Mouse (Mus musculus) liver, embryonic 15.5 days (tissue): ENCODE results near the gene Pacrg. TPM values are rescaled to one million over a fixed set of nuclear protein-coding genes. Genes with fewer than 3 reads are reported as not detected.

Experiments
- ATAC-seq: fragments of 200-750 bp; cut with Nextera tagmentation; 2 replicates; pipeline ENCODE4 v1.8.0; 2017; ENCODE audit warnings: moderate number of reproducible peaks, mild to moderate bottlenecking, moderate library complexity; ENCODE audit not compliant: insufficient read depth
- H3K27ac ChIP-seq: fragments of 300-500 bp; sonication (generic); replicated peaks from 2 replicates; pipeline ENCODE4 v1.5.1; 2015; ENCODE audit warnings: mild to moderate bottlenecking, inconsistent platforms
- H3K27me3 ChIP-seq: fragments of 300-500 bp; sonication (generic); 2 replicates; pipeline ENCODE4 v1.6.1; 2015; ENCODE audit warnings: mild to moderate bottlenecking, inconsistent platforms
- H3K36me3 ChIP-seq: fragments of 300-500 bp; sonication (generic); replicated peaks from 2 replicates; pipeline ENCODE4 v1.6.1; 2015; ENCODE audit warnings: moderate library complexity, mild to moderate bottlenecking, inconsistent platforms
- H3K4me1 ChIP-seq: fragments of 300-500 bp; sonication (generic); replicated peaks from 2 replicates; pipeline ENCODE4 v1.6.1; 2015; ENCODE audit warnings: inconsistent platforms
- H3K4me2 ChIP-seq: fragments of 300-500 bp; sonication (generic); 2 replicates; pipeline ENCODE4 v1.6.1; 2015; ENCODE audit warnings: moderate library complexity, mild to moderate bottlenecking, inconsistent platforms
- H3K4me3 ChIP-seq: fragments of 300-500 bp; sonication (generic); replicated peaks from 2 replicates; pipeline ENCODE4 v1.5.1; 2015; ENCODE audit warnings: mild to moderate bottlenecking, inconsistent platforms
- H3K9ac ChIP-seq: fragments of 300-500 bp; sonication (generic); 2 replicates; pipeline ENCODE4 v1.6.1; 2015; ENCODE audit warnings: moderate library complexity, mild to moderate bottlenecking, inconsistent platforms
- H3K9me3 ChIP-seq: fragments of 300-500 bp; sonication (generic); replicated peaks from 2 replicates; pipeline ENCODE4 v1.6.1; 2016; ENCODE audit warnings: inconsistent platforms
- WGBS: fragments of 180-500 bp; shearing (Covaris S2); methylation state at CpG from one replicate; pipeline ENCODE4 v1.1.7; 2015; ENCODE audit warnings: mixed read lengths; ENCODE audit not compliant: insufficient replicate concordance; 5-methylcytosine and 5-hydroxymethylcytosine counted together
- polyA plus RNA-seq: library from polyadenylated mRNA; unstranded; fragments of >200 nt; fragmentation: Nextera tagmentation; extraction: Ambion mirVana; gene quantifications from 2 replicates; pipeline ENCODE4 v1.2.1, GENCODE M21; 2015

Gene Pacrg
- polyA plus RNA-seq, 1 experiment from 2014 or later: not detected

DNA sequence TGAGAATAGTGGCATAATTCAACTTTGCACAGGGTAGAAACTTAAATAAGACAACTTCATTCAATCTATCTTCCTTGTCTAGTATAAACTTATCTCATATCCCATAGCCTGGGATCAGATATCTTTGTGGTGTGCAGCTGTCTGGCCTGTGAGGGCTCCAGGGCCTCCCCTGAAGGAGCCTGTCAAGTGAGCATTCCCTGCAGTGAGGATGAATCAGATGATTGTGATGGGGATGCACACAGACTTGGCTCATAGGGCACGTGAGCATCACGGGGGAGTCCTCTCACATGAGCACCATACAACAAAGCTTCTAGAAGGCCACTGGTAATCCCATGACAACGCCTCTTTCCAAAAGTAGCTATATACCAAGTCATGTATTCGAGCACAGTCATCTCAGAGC, 291.1 kb downstream of the Pacrg start:
- WGBS: 58% methylated on average over 4 of the region's 4 CpGs

GRCm38 (mm10) chr17:10540772-10541171, 299.3 kb downstream of the Pacrg start:
- H3K27ac ChIP-seq: no peak overlapping the region
- H3K9me3 ChIP-seq: no peaks in the 10 kb centered on the region
- WGBS: 19% methylated on average over 2 of the region's 2 CpGs
- H3K4me3 ChIP-seq: no peak overlapping the region
- ATAC-seq: no peak
- H3K4me2 ChIP-seq: no peak overlapping the region
- no peaks in the 10 kb centered on the region for H3K4me1 ChIP-seq
- H3K27me3 ChIP-seq: no peaks in the 10 kb centered on the region
- no peak overlapping the region for H3K9ac ChIP-seq
- H3K36me3 ChIP-seq: no peaks in the 10 kb centered on the region

More for the DNA sequence above, 291.1 kb downstream of the Pacrg start:
- Histone ChIP-seq H3K4me1 (no peaks in the 10 kb centered on the region), H3K27ac (no peak overlapping the region), H3K36me3 (no peaks in the 10 kb centered on the region), H3K9ac (no peak overlapping the region), H3K27me3 (no peaks in the 10 kb centered on the region), H3K4me3 (no peak overlapping the region), H3K4me2 (no peak overlapping the region), H3K9me3 (no peaks in the 10 kb centered on the region)
- no peak for ATAC-seq

DNA sequence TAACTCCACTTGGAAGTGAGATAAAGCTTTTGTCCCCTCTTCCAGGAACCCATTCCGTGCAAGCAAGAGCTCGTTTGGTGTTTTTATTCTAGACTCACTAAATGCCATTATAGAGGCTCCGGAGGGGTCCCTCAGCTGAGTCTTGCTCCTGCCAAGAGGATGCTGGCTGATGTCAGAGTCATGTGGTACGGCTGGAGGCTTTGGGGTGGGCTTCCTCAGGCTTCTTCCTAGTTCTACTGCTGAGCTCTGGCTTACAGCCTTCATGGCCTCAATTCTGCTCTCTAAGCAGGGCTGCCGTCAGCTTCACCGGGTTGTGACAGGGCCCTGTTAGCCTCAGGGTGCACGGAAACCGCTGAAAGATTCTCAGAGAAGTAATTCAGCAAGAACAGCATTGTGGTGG, 305.9 kb downstream of the Pacrg start:
- no peak overlapping the region for H3K4me2 ChIP-seq
- no peak for ATAC-seq
- no peaks in the 10 kb centered on the region for H3K4me1 ChIP-seq
- H3K9me3 ChIP-seq: no peaks in the 10 kb centered on the region
- H3K27me3 ChIP-seq: no peaks in the 10 kb centered on the region
- no peak overlapping the region for H3K9ac ChIP-seq
- no peaks in the 10 kb centered on the region for H3K36me3 ChIP-seq
- no peak overlapping the region for H3K27ac ChIP-seq
- H3K4me3 ChIP-seq: no peak overlapping the region
- 63% methylated on average over 8 of the region's 8 CpGs for WGBS

DNA sequence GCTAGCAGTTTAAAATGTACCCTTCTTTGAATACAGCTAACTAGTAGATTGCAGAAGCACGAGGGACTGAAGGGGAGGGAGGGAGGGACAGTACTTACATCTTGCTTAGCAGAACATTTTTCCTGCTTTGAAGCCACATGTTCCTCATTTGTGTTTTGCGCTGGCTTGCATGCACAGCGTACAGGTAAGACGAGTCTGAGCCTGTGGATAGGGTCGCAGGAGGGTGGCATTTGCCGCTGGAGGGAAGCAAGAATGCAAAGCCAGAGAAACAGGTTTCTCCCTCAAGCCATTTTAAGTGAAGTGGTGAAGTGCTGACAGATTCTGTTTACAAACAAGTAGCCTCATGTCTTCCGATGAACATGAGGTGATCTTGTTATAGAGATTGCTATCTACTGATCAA, 306.6 kb downstream of the Pacrg start:
- no peak for ATAC-seq
- 33% methylated on average over 7 of the region's 7 CpGs for WGBS
- no peak overlapping the region for H3K4me2 ChIP-seq
- no peaks in the 10 kb centered on the region for H3K27me3 ChIP-seq
- no peaks in the 10 kb centered on the region for H3K9me3 ChIP-seq
- H3K9ac ChIP-seq: no peak overlapping the region
- H3K4me1 ChIP-seq: no peaks in the 10 kb centered on the region
- no peak overlapping the region for H3K4me3 ChIP-seq
- no peaks in the 10 kb centered on the region for H3K36me3 ChIP-seq
- no peak overlapping the region for H3K27ac ChIP-seq

DNA sequence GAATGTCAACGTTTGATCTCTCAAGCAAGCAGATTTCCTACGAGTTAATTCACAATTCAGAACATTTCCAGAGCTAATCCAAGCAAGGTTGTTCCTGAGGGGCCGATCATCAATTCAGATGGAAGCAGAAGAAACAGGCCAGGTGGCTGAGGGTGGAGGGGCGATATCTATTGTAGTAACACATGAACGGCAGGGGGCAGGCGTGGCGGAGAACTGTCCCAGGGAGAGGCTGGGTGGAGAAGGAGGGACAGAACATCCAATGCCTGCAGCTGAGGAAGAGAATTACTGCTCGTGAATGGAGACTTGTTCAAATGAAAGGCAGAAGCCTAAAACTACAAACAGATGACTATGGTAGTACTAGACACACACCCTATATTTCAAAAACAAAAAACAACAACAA, 309.1 kb downstream of the Pacrg start:
- Histone ChIP-seq H3K9me3 (no peaks in the 10 kb centered on the region), H3K4me2 (no peak overlapping the region), H3K36me3 (no peaks in the 10 kb centered on the region), H3K4me1 (no peaks in the 10 kb centered on the region), H3K27ac (no peak overlapping the region), H3K4me3 (no peak overlapping the region), H3K27me3 (no peaks in the 10 kb centered on the region), H3K9ac (no peak overlapping the region)
- 30% methylated on average over 8 of the region's 8 CpGs for WGBS
- no peak for ATAC-seq

- Histone ChIP-seq H3K27me3 (no peaks in the 10 kb centered on the region), H3K27ac (no peak overlapping the region), H3K9ac (no peak overlapping the region), H3K4me1 (no peaks in the 10 kb centered on the region), H3K36me3 (no peaks in the 10 kb centered on the region), H3K9me3 (no peaks in the 10 kb centered on the region), H3K4me2 (no peak overlapping the region), H3K4me3 (no peak overlapping the region)
- ATAC-seq: no peak
- 54% methylated on average over 3 of the region's 3 CpGs for WGBS
Measured at GRCm38 (mm10) chr17:10529329-10529955, 310.7 kb downstream of the Pacrg start.

DNA sequence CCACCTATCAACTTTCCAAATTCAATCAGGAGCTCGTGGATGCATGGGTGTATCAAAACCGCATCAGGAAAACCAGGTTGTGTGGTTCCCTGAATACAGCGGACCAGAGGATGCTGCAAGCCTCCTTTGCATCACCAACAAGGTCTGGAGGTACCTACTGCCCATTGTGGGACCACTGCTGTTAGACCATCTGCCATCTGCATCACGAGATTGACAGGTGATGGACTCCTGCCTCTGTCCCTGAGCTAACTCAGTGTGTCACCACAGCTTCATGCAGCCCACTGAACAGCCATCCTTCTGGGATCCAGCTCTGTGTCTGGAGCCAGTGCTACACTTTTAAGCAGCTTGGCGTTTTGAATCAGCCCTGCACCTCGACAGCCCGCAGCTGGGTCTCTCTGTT, 318.8 kb downstream of the Pacrg start:
- H3K4me2 ChIP-seq: no peak overlapping the region
- no peaks in the 10 kb centered on the region for H3K4me1 ChIP-seq
- no peaks in the 10 kb centered on the region for H3K36me3 ChIP-seq
- no peak overlapping the region for H3K9ac ChIP-seq
- H3K27me3 ChIP-seq: no peaks in the 10 kb centered on the region
- H3K4me3 ChIP-seq: no peak overlapping the region
- 56% methylated on average over 7 of the region's 7 CpGs for WGBS
- no peak for ATAC-seq
- no peak overlapping the region for H3K27ac ChIP-seq
- H3K9me3 ChIP-seq: no peaks in the 10 kb centered on the region

- no peaks in the 10 kb centered on the region for H3K27me3 ChIP-seq
- WGBS: 51% methylated on average over 11 of the region's 11 CpGs
- no peak overlapping the region for H3K4me3 ChIP-seq
- ATAC-seq: no peak
- H3K9ac ChIP-seq: no peak overlapping the region
- H3K4me1 ChIP-seq: no peaks in the 10 kb centered on the region
- H3K27ac ChIP-seq: no peak overlapping the region
- H3K9me3 ChIP-seq: no peaks in the 10 kb centered on the region
- no peak overlapping the region for H3K4me2 ChIP-seq
- H3K36me3 ChIP-seq: no peaks in the 10 kb centered on the region
Measured at GRCm38 (mm10) chr17:10519506-10520155, 320.5 kb downstream of the Pacrg start.

DNA sequence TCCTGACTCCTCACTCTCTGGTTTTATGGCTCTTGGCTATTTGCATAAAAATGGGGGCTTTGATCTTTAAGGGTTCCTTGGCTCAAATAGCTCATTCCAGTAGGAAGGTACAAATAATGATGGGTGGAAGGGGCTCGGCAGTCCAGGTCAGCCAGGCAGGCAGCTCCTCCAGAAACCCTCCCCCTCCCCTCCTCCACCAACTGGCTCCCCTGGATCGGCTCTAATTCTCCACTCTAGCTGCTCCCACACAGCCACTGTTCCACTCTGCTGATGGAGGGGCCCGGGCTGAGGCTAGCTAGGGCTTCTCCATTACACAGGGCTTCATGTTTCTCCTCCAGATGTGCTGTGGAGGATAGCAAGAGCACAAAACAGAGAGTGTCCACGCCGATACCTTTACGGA, 325.3 kb downstream of the Pacrg start:
- Histone ChIP-seq H3K4me3 (no peak overlapping the region), H3K27me3 (no peaks in the 10 kb centered on the region), H3K4me2 (no peak overlapping the region), H3K9ac (no peak overlapping the region), H3K9me3 (no peaks in the 10 kb centered on the region), H3K4me1 (no peaks in the 10 kb centered on the region), H3K27ac (no peak overlapping the region), H3K36me3 (no peaks in the 10 kb centered on the region)
- 52% methylated on average over 6 of the region's 6 CpGs for WGBS
- ATAC-seq: no peak

- WGBS: 52% methylated on average over 10 of the region's 10 CpGs
- no peaks in the 10 kb centered on the region for H3K4me1 ChIP-seq
- ATAC-seq: no peak
- no peak overlapping the region for H3K27ac ChIP-seq
- H3K36me3 ChIP-seq: no peaks in the 10 kb centered on the region
- no peaks in the 10 kb centered on the region for H3K9me3 ChIP-seq
- no peaks in the 10 kb centered on the region for H3K27me3 ChIP-seq
- H3K4me2 ChIP-seq: no peak overlapping the region
- H3K9ac ChIP-seq: no peak overlapping the region
- no peak overlapping the region for H3K4me3 ChIP-seq
Measured at GRCm38 (mm10) chr17:10510913-10511759, 329.0 kb downstream of the Pacrg start.

DNA sequence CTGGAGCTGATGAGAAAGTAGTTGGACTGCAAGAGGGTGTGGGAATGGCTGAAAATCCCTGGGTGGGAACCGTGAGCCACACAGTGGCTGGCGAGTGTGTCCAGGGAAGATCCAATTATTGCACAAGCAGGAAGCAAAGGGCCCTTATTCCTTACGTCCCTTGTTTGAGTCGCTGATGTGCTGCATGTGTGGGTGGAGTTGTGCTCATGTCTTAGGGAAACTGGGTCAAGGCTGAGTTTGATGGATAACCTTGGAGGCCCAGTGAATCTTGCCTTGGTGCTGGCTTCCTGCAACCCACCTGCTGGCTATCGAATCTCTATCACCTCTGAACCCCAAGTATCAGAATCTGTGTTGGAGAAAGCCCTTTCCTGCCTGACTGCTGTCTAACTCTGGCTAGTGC, 329.6 kb downstream of the Pacrg start:
- ATAC-seq: no peak
- H3K4me1 ChIP-seq: no peaks in the 10 kb centered on the region
- no peak overlapping the region for H3K9ac ChIP-seq
- H3K27me3 ChIP-seq: no peaks in the 10 kb centered on the region
- no peak overlapping the region for H3K27ac ChIP-seq
- no peak overlapping the region for H3K4me2 ChIP-seq
- H3K4me3 ChIP-seq: no peak overlapping the region
- 66% methylated on average over 5 of the region's 5 CpGs for WGBS
- no peaks in the 10 kb centered on the region for H3K9me3 ChIP-seq
- no peaks in the 10 kb centered on the region for H3K36me3 ChIP-seq
